Mouse (Mus musculus) ES-E14 (cell line): ENCODE measurements at regions not wholly inside any gene's neighbourhood (a gene's known extent, or its start where the extent isn't known, plus 50 kb on each side); places are given as distances from the start of the nearest gene placed in this dataset.
A peak's percentile ranks its signal among the peaks of the same experiment; 100 is the strongest.
"Not testable (repeated sequence)": the region's sequence is repeated elsewhere in the genome, so short reads cannot be mapped to it uniquely, and the experiment has no call there.

Experiments used
- DNase-seq: peaks from one replicate; pipeline ENCODE4 v3.0.0-alpha.2; 2013; ENCODE audit warnings: low read depth, low spot score
- H3K27ac ChIP-seq: 2 replicates; pipeline ENCODE4 v1.5.1; 2012; ENCODE audit warnings: low read depth, mild to moderate bottlenecking, low read length, moderate library complexity, mixed read lengths; ENCODE audit not compliant: poor library complexity, insufficient read depth, severe bottlenecking
- H3K36me3 ChIP-seq: 2 replicates; pipeline ENCODE4 v1.6.1; 2012; ENCODE audit warnings: mild to moderate bottlenecking, low read length, moderate library complexity, mixed read lengths; ENCODE audit not compliant: control insufficient read depth, poor library complexity, insufficient read depth, severe bottlenecking
- H3K4me1 ChIP-seq, 2 experiments: fragments of 150-350 bp in 1 of 2; sonication (generic) in 1 of 2; 2 replicates each; pipeline ENCODE4 v1.6.1; 2012; ENCODE audit warnings: low read length in 2 of 2, mild to moderate bottlenecking in 1 of 2, mixed read lengths in 1 of 2; ENCODE audit not compliant: control insufficient read depth in 2 of 2, insufficient read depth in 2 of 2, poor library complexity in 1 of 2
- H3K4me3 ChIP-seq, 2 experiments: fragments of 150-350 bp in 1 of 2; sonication (generic) in 1 of 2; 2 replicates each; pipeline ENCODE4 v1.5.1; 2012; ENCODE audit warnings: low read length in 2 of 2, low read depth in 1 of 2, mild to moderate bottlenecking in 1 of 2, mixed read lengths in 1 of 2; ENCODE audit not compliant: insufficient read depth in 1 of 2, poor library complexity in 1 of 2, severe bottlenecking in 1 of 2
- H3K9ac ChIP-seq: 2 replicates; pipeline ENCODE4 v1.6.1; 2012; ENCODE audit warnings: low read depth, mild to moderate bottlenecking, low read length, mixed read lengths; ENCODE audit not compliant: poor library complexity, insufficient read depth, severe bottlenecking
- H3K9me3 ChIP-seq: fragments of 150-350 bp; sonication (generic); 2 replicates; pipeline ENCODE4 v1.6.1; 2012; ENCODE audit warnings: low read depth, mild to moderate bottlenecking, low read length; ENCODE audit not compliant: control insufficient read depth, insufficient read depth
- CHD2 ChIP-seq: IDR thresholded peaks from 2 replicates; pipeline ENCODE4 v1.6.1; 2014; ENCODE audit warnings: mild to moderate bottlenecking, low read depth, low read length, inconsistent platforms
- HCFC1 ChIP-seq: IDR thresholded peaks from 2 replicates; pipeline ENCODE4 v1.6.1; 2012; ENCODE audit warnings: low read length, inconsistent platforms, borderline replicate concordance; ENCODE audit not compliant: insufficient read depth
- MAFK ChIP-seq: IDR thresholded peaks from 2 replicates; pipeline ENCODE4 v1.6.1; 2014; ENCODE audit warnings: mild to moderate bottlenecking, low read depth, low read length, inconsistent platforms; ENCODE audit not compliant: insufficient read depth
- ZC3H11A ChIP-seq: IDR thresholded peaks from 2 replicates; pipeline ENCODE4 v1.6.1; 2012; ENCODE audit warnings: low read depth, mild to moderate bottlenecking, inconsistent platforms, low read length, borderline replicate concordance
- ZNF384 ChIP-seq: IDR thresholded peaks from 2 replicates; pipeline ENCODE4 v1.6.1; 2012; ENCODE audit warnings: low read depth, low read length, inconsistent platforms
- in situ Hi-C, 2 experiments: fragments of 600-800 bp; cut with MboI; formaldehyde crosslinking; loops; one replicate each; pipeline ENCODE4 v1.15.1; 2025; ENCODE audit warnings: low sequenced_read_pairs in 2 of 2, inconsistent platforms in 1 of 2; ENCODE audit not compliant: unreplicated experiment in 2 of 2

DNA sequence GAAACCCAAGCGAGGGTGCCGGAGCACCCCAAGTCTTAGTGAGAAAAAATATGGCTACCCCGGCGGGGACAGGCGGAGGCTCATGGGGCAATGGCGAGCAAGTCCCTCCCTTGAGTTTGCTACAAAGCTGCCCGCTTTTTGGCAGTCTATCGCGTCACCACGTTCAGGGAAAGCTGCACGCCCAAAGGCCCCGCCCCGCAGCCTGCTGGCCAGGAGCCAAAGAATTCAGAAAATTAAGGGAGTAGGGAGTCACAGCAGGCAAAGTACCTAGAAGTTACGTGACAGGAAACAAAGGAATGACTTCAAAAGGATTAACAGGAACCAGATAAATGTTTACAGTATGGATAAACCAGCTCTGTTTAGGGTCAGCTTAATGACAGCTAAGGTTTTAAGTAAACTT is 191.7 kb upstream of the Akr1e1 start:
- H3K9ac ChIP-seq, result 0 out of 2 replicates have a peak overlapping the region, but pooled peaks have one; percentile 17
- TF ChIP-seq HCFC1 (no peak), ZNF384 (no peak), CHD2 (no peak), MAFK (no peak), ZC3H11A (no peak)
- peak overlapping the region; percentile 49 to 71 for H3K4me3 ChIP-seq
- in situ Hi-C loops, result no loop called here
- H3K9me3 ChIP-seq, result no peaks in the 10 kb centered on the region
- 0 out of 2 replicates have a peak, but pooled peaks cover 2% of the 10 kb centered on the region for H3K36me3 ChIP-seq
- H3K4me1 ChIP-seq, result no peaks in the 10 kb centered on the region
- DNase-seq, result peak; percentile 31
- peak overlapping the region; percentile 76; the same call in 1 of the 2 replicates for H3K27ac ChIP-seq

DNA sequence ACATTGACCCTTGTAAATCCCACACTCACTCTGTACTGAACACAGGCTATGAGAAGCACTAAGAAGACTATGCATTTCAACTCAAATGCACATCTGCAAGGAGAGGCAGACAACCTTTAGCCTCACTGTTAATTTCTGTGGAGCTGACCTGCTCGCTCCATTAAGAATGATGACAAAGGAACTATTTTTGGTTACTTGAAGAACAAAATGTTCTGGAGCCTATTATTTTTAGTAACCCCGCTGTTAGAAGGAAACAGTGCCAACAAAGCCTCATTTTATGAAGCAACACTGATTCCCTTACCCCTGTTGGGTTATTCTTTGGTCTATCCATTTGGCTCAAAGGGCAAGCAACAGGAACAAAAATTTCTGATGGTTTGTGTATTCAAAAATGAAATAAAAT is 182.2 kb upstream of the Akr1e1 start:
- H3K9ac ChIP-seq, result no peak overlapping the region
- no peaks in the 10 kb centered on the region for H3K9me3 ChIP-seq
- TF ChIP-seq HCFC1 (no peak), CHD2 (no peak), MAFK (no peak), ZC3H11A (no peak), ZNF384 (no peak)
- H3K27ac ChIP-seq, result no peak overlapping the region
- no peaks in the 10 kb centered on the region for H3K36me3 ChIP-seq
- in situ Hi-C loops, result no loop called here
- H3K4me3 ChIP-seq, result no peak overlapping the region
- H3K4me1 ChIP-seq, result no peaks in the 10 kb centered on the region
- no peak for DNase-seq

DNA sequence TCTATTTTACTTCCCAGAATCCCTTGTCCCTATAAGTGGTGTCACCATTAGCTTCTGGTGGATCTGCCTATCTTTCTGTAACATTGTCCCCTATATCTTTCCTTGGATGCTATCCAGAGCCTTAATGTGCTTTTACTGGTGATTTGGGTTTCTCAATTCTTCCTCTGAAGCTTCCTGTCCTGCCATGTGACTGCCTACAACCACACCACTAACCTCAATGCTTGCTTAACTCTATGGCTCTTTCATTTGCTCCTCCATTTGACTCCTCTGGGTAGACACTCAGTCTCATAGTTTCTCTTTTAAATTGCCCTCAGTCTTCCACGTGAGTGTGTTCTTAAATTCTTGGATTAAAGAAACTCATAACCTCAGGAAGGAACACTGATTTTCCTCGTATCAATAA is 181.4 kb upstream of the Akr1e1 start:
- in situ Hi-C loops, result no loop called here
- DNase-seq, result no peak

DNA sequence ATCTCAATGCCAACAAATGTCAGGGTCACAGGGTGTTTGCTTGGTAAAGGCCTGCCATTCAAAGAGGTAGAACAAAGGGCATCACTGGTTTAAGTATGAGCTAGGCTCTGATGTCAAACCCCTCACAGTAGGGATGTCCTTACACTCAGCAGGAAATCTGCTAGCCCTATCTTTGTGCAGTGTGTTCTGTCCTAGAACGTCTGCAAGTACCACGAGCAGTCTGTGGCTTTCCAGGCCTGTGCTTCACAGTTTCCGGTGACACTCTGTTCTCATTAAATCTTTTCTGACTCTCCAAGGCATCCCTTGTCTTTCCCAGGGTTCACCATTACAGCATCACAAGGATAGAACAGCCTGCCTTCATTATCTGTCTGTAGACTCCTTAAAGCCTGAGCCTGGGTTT is 174.3 kb upstream of the Akr1e1 start:
- in situ Hi-C loops, result no loop called here
- no peak for DNase-seq
- Histone ChIP-seq H3K9me3 (no peaks in the 10 kb centered on the region), H3K4me1 (no peaks in the 10 kb centered on the region), H3K9ac (no peak overlapping the region), H3K36me3 (no peaks in the 10 kb centered on the region), H3K4me3 (no peak overlapping the region), H3K27ac (no peak overlapping the region)
- TF ChIP-seq MAFK (no peak), ZC3H11A (no peak), HCFC1 (no peak), CHD2 (no peak), ZNF384 (no peak)

More for the DNA sequence above, 181.4 kb upstream of the Akr1e1 start:
- H3K9ac ChIP-seq, result no peak overlapping the region
- no peak overlapping the region for H3K27ac ChIP-seq
- no peak overlapping the region for H3K4me3 ChIP-seq
- TF ChIP-seq ZNF384, result no peak
- TF ChIP-seq HCFC1, result no peak
- TF ChIP-seq MAFK, result no peak
- TF ChIP-seq ZC3H11A, result no peak
- TF ChIP-seq CHD2, result no peak
- H3K36me3 ChIP-seq, result no peaks in the 10 kb centered on the region
- H3K9me3 ChIP-seq, result no peaks in the 10 kb centered on the region
- H3K4me1 ChIP-seq, result no peaks in the 10 kb centered on the region

DNA sequence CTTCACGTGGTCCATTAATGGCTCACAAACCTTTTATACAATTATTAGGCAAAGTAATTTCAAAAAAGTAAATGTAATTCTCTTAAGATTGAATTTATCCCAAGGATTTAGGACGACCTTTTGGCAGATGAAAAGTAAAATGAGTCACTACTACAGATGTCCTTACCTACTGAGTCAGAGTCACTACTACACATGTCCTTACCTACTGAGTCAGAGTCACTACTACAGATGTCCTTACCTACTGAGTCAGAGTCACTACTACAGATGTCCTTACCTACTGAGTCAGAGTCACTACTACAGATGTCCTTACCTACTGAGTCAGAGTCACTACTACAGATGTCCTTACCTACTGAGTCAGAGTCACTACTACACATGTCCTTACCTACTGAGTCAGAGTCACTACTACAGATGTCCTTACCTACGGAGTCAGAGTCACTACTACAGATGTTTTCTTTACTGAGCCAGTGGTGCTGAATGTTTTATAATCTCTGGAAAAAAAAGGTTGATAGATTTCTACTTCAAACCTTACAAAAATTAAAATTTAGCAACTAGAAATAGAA is 169.4 kb upstream of the Akr1e1 start:
- H3K36me3 ChIP-seq, DNase-seq, H3K4me1 ChIP-seq, H3K9me3 ChIP-seq, in situ Hi-C loops, H3K9ac ChIP-seq, H3K27ac ChIP-seq, H3K4me3 ChIP-seq: not testable (repeated sequence)
